Mouse (Mus musculus) G1E (cell line): ENCODE measurements at regions not wholly inside any gene's neighbourhood (a gene's known extent, or its start where the extent isn't known, plus 50 kb on each side); places are given as distances from the start of the nearest gene placed in this dataset.

Source experiments
- ATAC-seq: 2 replicates; pipeline ENCODE4 v1.8.0; 2016; ENCODE audit warnings: mild to moderate bottlenecking; ENCODE audit not compliant: insufficient number of reproducible peaks, poor library complexity, low FRiP score, severe bottlenecking; ENCODE audit errors: extremely low read depth
- DNase-seq: peaks from one replicate; pipeline ENCODE4 v3.0.0; 2012; ENCODE audit warnings: low spot score
- H3K27me3 ChIP-seq: 2 replicates; pipeline ENCODE4 v1.6.1; 2012; ENCODE audit warnings: mild to moderate bottlenecking, low read length, inconsistent platforms; ENCODE audit not compliant: insufficient read depth
- H3K36me3 ChIP-seq: replicated peaks from 2 replicates; pipeline ENCODE3; 2012; ENCODE audit warnings: mild to moderate bottlenecking, inconsistent platforms
- H3K4me1 ChIP-seq: 2 replicates; pipeline ENCODE4 v1.6.1; 2012; ENCODE audit warnings: low read depth, low read length, inconsistent platforms, mixed read lengths; ENCODE audit not compliant: insufficient read depth
- H3K4me3 ChIP-seq: 2 replicates; pipeline ENCODE4 v1.5.1; 2012; ENCODE audit warnings: low read depth, mild to moderate bottlenecking, inconsistent platforms, low read length, moderate library complexity, mixed read lengths
- H3K9me3 ChIP-seq: replicated peaks from 2 replicates; pipeline ENCODE4 v1.6.1; 2012; ENCODE audit warnings: inconsistent platforms
- CTCF ChIP-seq: IDR thresholded peaks from 2 replicates; pipeline ENCODE4 v1.5.1; 2012; ENCODE audit warnings: low read depth, low read length, inconsistent platforms, mixed read lengths
- GATA1 ChIP-seq: IDR thresholded peaks from 2 replicates; pipeline ENCODE4 v1.6.1; 2012; ENCODE audit warnings: borderline replicate concordance, low read length, inconsistent platforms, mixed read lengths
- GATA2 ChIP-seq: IDR thresholded peaks from 2 replicates; pipeline ENCODE4 v1.6.1; 2012; ENCODE audit warnings: low read depth, low read length, inconsistent platforms, borderline replicate concordance
- POLR2AphosphoS5 ChIP-seq: IDR thresholded peaks from 2 replicates; pipeline ENCODE4 v1.6.1; 2012; ENCODE audit warnings: low read depth, low read length, inconsistent platforms; ENCODE audit not compliant: insufficient replicate concordance
- TAL1 ChIP-seq: conservative IDR thresholded peaks from 2 replicates; pipeline ENCODE4 v1.6.1; 2012; ENCODE audit warnings: low read depth, low read length, inconsistent platforms, mixed read lengths

DNA sequence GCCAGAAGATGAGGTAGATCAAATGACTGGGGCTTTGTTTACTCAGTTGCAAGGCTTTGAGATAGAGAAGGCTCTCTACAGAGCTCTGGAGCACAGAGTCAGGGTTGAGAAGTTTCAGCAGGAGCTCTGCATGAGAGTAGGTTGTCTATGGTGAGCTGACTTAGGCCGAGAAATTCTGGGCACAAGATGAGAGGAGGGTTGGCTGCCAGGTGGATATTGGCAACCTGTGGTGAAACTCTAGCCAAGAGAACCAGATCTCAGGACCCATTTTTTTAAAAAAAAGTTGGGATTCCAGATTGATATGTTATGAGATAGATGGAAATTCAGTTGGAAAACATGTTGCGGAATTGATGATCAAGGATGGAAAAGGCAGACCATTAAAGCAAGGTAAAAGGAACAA, 83.8 kb upstream of the Lsm8 start:
- DNase-seq (no peak), ATAC-seq (no peak)
- TF ChIP-seq GATA1 (no peak), CTCF (no peak), POLR2AphosphoS5 (no peak), GATA2 (no peak), TAL1 (no peak)
- Histone ChIP-seq H3K36me3 (no peaks in the 10 kb centered on the region), H3K9me3 (no peaks in the 10 kb centered on the region), H3K4me1 (no peaks in the 10 kb centered on the region), H3K4me3 (no peak overlapping the region), H3K27me3 (no peaks in the 10 kb centered on the region)

DNA sequence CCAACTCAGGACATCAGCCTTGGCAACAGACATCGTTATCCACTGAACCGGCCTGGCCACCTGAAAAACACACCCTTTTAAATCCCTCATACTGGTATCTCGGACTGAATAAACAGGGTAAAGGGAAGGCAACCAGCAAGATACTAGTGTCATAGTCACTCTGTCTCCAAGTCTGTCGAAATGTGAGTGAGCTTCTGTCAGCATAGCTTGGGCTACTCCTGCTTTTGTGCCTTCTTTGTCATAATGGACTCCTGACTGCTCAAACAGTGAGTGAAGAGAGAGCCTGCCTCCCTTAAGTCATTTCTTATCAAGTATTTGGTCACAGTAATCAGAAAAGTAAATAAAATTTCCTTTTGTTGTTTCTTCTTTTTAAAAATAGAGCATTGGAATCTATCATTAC, 53.0 kb upstream of the Lsm8 start:
- no peak for DNase-seq
- no peak for TF ChIP-seq POLR2AphosphoS5
- Histone ChIP-seq H3K4me3 (no peak overlapping the region), H3K9me3 (no peaks in the 10 kb centered on the region), H3K4me1 (no peaks in the 10 kb centered on the region), H3K36me3 (no peaks in the 10 kb centered on the region), H3K27me3 (no peaks in the 10 kb centered on the region)
- no peak for ATAC-seq

DNA sequence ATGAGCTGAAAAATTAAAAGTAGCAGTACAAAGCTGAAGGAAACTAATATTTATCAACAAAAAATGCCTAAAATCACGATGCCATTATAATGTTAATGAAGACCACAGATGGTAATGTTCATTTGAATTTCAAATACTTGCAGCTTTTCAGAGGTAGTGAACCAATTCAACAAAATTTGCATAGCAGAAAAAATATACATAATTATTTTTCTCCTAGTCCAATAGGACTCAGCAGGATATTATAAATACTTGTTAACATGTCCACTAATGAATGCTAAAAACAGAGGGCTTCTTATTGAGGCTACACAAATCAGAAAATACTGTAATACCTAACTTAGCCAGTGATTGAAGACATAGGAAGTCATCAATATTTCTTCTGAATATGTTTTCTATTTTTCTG, 52.5 kb upstream of the Lsm8 start:
- H3K4me3 ChIP-seq = no peak overlapping the region
- ATAC-seq (no peak), DNase-seq (no peak)
- no peaks in the 10 kb centered on the region for H3K27me3 ChIP-seq
- H3K4me1 ChIP-seq = no peaks in the 10 kb centered on the region
- TF ChIP-seq GATA2 = no peak
- no peak for TF ChIP-seq POLR2AphosphoS5
- no peak for TF ChIP-seq TAL1
- TF ChIP-seq GATA1 = no peak
- TF ChIP-seq CTCF = no peak
- H3K9me3 ChIP-seq = no peaks in the 10 kb centered on the region
- no peaks in the 10 kb centered on the region for H3K36me3 ChIP-seq

DNA sequence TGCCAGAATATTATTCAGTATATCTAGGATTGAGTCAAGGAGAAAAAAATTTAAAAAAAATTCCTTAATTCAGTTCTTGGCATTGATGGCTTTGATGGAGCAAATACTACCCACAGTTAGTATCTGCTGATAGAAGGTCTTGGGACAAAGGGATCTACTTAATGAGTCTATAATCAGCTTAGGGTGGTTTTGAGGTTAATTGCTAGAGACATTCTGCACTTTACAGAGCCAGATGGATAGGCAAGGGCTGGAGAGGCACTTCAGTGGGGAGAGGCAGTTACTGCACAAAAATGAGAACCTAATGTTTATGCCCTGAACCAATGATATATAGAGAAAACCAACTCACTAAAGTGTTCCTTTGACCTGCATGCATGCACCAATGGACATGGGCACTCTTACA, 51.8 kb upstream of the Lsm8 start:
- Histone ChIP-seq H3K9me3 (no peaks in the 10 kb centered on the region), H3K4me1 (no peaks in the 10 kb centered on the region), H3K4me3 (no peak overlapping the region), H3K27me3 (no peaks in the 10 kb centered on the region), H3K36me3 (no peaks in the 10 kb centered on the region)
- no peak for ATAC-seq
- TF ChIP-seq GATA1 (no peak), GATA2 (no peak), TAL1 (no peak), CTCF (no peak), POLR2AphosphoS5 (no peak)
- DNase-seq = no peak
